21 mouse cellular contexts compared by ENCODE assay signal in genomic region chr16:59463973-59464372, GRCm38 (mm10). TPM values are rescaled to one million over a fixed set of nuclear protein-coding genes. Genes with fewer than 3 reads are reported as not detected.
DNase-seq lines count a peak whose midpoint lies in the region; ATAC-seq lines count a peak whose summit lies in the region.
"Had no signal": no experiment of that assay in that cellular context is flagged by ENCODE, and none has a peak within 500 bp of the region (broad histone marks: within the 10 kb centered on the region; RNA-seq: fewer than 3 reads in every experiment).

No protein-coding gene starts in this region.

- no peak for DNase-seq in neural tube, embryonic 10.5 days (ENCODE audit: extremely low spot score, low spot score)
- DNase-seq in retina, postnatal 1 day: peak; percentile 6
- DNase-seq in layer of hippocampus, adult 18-20 months (ENCODE audit: low spot score in 2 of 2): no peak
- DNase-seq in testis, postnatal 14 days (ENCODE audit: low spot score): no peak
- DNase-seq: adrenal gland, adult 8-10 months; adrenal gland, postnatal 14 days; adrenal gland, postnatal 36 days; cerebellum, adult 11-12 months; cerebellum, adult 2 months; cerebellum, adult 9-10 months; cerebellum, postnatal 10 days; cerebellum, postnatal 25 days had no signal

- no peak overlapping the region for H3K9ac ChIP-seq in neural tube, embryonic 13.5 days
- H3K9ac ChIP-seq in neural tube, embryonic 15.5 days (replicated peaks): no peak overlapping the region
- H3K9ac ChIP-seq: embryonic facial prominence, embryonic 12.5 days; forebrain, embryonic 13.5 days; forebrain, embryonic 15.5 days had no signal

- no peak overlapping the region for H3K4me3 ChIP-seq in neural tube, embryonic 13.5 days
- H3K4me3 ChIP-seq in neural tube, embryonic 15.5 days (replicated peaks): no peak overlapping the region
- H3K4me3 ChIP-seq: embryonic facial prominence, embryonic 10.5 days; embryonic facial prominence, embryonic 12.5 days; forebrain, embryonic 13.5 days; forebrain, embryonic 15.5 days had no signal

- no peaks in the 10 kb centered on the region for H3K36me3 ChIP-seq in neural tube, embryonic 13.5 days
- H3K36me3 ChIP-seq in neural tube, embryonic 15.5 days: no peaks in the 10 kb centered on the region
- H3K36me3 ChIP-seq: embryonic facial prominence, embryonic 10.5 days; embryonic facial prominence, embryonic 12.5 days; forebrain, embryonic 15.5 days had no signal

- H3K4me2 ChIP-seq in neural tube, embryonic 13.5 days: no peak overlapping the region
- H3K4me2 ChIP-seq in neural tube, embryonic 15.5 days: 0 out of 2 replicates have a peak overlapping the region, but pooled peaks have one; percentile 7
- H3K4me2 ChIP-seq: embryonic facial prominence, embryonic 12.5 days; forebrain, embryonic 13.5 days; forebrain, embryonic 15.5 days had no signal

- H3K9me3 ChIP-seq in neural tube, embryonic 13.5 days: no peaks in the 10 kb centered on the region
- no peaks in the 10 kb centered on the region for H3K9me3 ChIP-seq in neural tube, embryonic 15.5 days (replicated peaks)
- H3K9me3 ChIP-seq: forebrain, embryonic 15.5 days had no signal

- H3K4me1 ChIP-seq in neural tube, embryonic 13.5 days (replicated peaks): peaks cover 5% of the 10 kb centered on the region; the same call in 1 of the 2 replicates
- H3K4me1 ChIP-seq in neural tube, embryonic 15.5 days: peaks cover 5% of the 10 kb centered on the region
- H3K4me1 ChIP-seq: embryonic facial prominence, embryonic 10.5 days; embryonic facial prominence, embryonic 12.5 days; forebrain, embryonic 13.5 days; forebrain, embryonic 15.5 days had no signal

- ATAC-seq in neural tube, embryonic 13.5 days (ENCODE audit: low read depth): peak; percentile 62
- ATAC-seq in neural tube, embryonic 15.5 days (ENCODE audit: low FRiP score): no peak
- ATAC-seq: forebrain, embryonic 13.5 days; forebrain, embryonic 15.5 days had no signal

- no peaks in the 10 kb centered on the region for H3K27me3 ChIP-seq in neural tube, embryonic 13.5 days
- no peaks in the 10 kb centered on the region for H3K27me3 ChIP-seq in neural tube, embryonic 15.5 days (replicated peaks)
- H3K27me3 ChIP-seq: embryonic facial prominence, embryonic 12.5 days; forebrain, embryonic 13.5 days; forebrain, embryonic 15.5 days had no signal

- 60% methylated on average over 6 of the region's 6 CpGs for WGBS in neural tube, embryonic 13.5 days
- WGBS in neural tube, embryonic 15.5 days: 47% methylated on average over 6 of the region's 6 CpGs

- no peak overlapping the region; the same call in 1 of the 2 replicates for H3K27ac ChIP-seq in neural tube, embryonic 13.5 days (replicated peaks)
- H3K27ac ChIP-seq in neural tube, embryonic 15.5 days (replicated peaks): no peak overlapping the region
- H3K27ac ChIP-seq: embryonic facial prominence, embryonic 10.5 days; embryonic facial prominence, embryonic 12.5 days; forebrain, embryonic 13.5 days; forebrain, embryonic 15.5 days had no signal

RNA-seq across cellular contexts. Expression of gene Riox2, which starts 7.6 kb away (rescaled TPM):
- polyA plus RNA-seq in neural tube, embryonic 13.5 days (2015; fragmentation: Nextera tagmentation; extraction: Ambion mirVana): 13.7 and 14.5 TPM in 2 replicates
- 15.4 and 19.9 TPM in 2 replicates for polyA plus RNA-seq in neural tube, embryonic 15.5 days (2015; fragmentation: Nextera tagmentation; extraction: Ambion mirVana)
- total RNA-seq in layer of hippocampus, adult 18-20 months (2021): 10 to 100 TPM; 14.2 to 14.3 TPM

RNA-seq across cellular contexts. Expression of gene Gabrr3, which starts 56.8 kb away (rescaled TPM):
- polyA plus RNA-seq in neural tube, embryonic 13.5 days (2015; fragmentation: Nextera tagmentation; extraction: Ambion mirVana): 0.07 TPM in 1 of 2 replicates, not detected in the other
- not detected in 2 replicates for polyA plus RNA-seq in neural tube, embryonic 15.5 days (2015; fragmentation: Nextera tagmentation; extraction: Ambion mirVana)
- under 1 TPM in 1 of 2 experiments, not detected in 1; 0.15 TPM for total RNA-seq in layer of hippocampus, adult 18-20 months (2021)
- total RNA-seq: adrenal gland, adult 18-20 months; adrenal gland, adult 8-10 months; adrenal gland, postnatal 14 days; adrenal gland, postnatal 36 days; MEL had no signal
- polyA plus RNA-seq: C2C12 had no signal
